Mouse (Mus musculus) thymus, postnatal 25 days (tissue): ENCODE data around the gene March6.

Source experiments
- DNase-seq: peaks from one replicate; pipeline ENCODE4 v3.0.0; 2022

The March6 gene

DNA sequence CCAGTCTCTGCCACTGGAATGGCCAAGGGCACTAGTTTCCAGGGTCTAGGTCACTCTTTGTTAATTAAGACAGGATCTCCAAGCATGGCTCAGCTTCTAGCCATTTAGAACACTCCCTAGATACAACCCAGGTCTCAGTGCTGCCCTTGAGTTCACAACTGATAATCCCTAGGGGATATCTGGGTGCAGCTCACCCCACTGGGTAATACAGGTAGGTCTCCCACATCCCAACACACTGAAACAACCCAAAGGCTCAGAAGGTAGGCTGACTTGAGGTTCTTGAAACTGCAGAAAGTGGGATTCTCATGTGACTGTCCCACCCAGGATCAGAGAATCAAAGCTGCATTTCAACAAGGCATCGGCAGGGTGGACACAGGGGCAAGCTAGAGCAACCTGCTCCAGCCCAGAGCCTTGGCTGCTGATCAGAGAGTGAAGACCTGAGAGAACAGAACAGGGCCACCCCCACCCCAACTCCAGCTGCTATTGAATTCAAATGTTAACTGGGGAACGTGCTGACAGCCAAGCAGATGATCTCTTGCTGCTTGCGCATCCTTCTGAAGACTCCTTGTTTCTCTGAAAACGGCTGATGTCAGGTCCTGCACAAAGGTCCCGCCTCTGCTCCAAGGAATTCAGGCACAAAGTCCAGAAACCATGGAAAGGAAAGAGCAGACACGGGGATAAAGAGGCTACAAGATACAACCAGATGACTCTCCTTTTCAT lies 116.5 kb downstream of the March6 start:
- no peak for DNase-seq

DNA sequence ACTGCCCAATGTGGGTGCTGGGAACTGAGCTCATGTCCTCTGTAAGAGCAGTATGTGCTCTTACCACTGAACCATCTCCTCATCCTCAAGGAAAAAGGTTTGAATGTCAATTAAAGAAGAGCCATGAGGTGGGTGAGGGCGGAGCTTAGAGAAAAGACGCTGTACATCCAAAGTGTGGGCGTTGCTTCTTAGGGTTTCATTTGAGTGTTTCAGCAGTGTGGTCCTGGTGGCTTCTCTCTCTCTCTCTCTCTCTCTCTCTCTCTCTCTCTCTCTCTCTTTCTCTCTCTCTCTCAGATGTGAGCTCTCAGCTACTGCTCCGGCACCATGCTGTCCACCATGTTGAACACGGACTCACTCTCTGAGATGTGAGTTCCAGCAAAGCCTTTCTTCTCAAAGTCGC lies 117.2 kb downstream of the March6 start:
- DNase-seq, result no peak

DNA sequence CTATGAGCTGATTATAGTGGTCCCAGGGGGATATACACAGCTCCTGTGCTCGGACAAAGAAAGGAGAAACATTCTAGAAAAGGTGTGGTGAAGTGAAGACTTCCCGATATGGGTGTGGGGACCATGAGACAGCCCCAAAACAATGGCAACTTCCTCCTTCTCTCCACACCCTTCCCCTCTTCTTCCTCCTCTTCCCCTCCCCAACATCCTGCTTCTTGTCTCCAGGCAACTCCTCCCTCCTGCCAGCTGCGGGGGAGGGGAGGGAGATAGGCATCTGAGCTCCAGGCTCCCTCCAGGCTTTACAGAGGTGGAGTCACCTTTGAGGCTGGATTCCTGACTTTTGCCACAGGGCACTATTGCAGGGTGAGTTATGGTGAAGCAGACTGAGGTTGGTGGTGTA lies 117.9 kb downstream of the March6 start:
- DNase-seq, result no peak

DNA sequence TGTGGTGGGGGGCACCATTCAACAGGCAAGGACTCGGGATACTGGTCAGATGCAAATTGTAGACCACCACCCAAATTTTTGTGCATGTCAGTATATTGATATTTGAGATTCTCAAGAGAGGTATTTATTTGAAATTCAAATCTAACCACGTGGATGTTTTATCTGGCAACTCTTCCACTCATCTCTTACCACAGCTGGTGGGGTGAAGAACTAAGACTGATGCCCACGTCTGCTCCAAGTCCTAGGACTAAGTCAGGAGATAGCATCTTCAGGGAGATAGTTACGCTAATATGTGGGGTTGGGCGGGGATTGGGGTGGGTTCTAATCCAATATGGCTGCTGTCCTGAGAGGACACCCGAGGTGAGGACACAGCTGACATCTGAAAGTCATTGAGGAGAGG lies 118.4 kb downstream of the March6 start:
- DNase-seq, result no peak

DNA sequence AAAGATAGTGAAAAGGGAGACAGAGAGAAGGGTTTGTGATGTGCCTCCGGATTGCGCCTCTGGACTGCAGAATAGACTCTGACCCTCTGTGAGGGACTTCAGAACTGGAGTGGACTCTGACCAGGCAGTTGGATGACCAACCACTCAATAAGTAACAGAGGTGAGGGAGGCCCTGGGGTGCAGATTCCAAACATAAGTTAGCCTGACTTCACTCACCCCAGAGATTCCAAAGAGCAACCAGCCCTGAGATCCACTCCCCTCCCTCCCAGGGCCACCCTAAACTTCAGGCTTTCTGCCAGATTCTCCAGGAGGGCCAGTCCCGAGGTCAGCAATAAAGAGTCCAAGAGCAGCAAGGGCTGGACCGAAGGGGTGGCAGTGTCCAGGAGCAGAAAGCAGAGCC lies 123.4 kb downstream of the March6 start:
- no peak for DNase-seq

DNA sequence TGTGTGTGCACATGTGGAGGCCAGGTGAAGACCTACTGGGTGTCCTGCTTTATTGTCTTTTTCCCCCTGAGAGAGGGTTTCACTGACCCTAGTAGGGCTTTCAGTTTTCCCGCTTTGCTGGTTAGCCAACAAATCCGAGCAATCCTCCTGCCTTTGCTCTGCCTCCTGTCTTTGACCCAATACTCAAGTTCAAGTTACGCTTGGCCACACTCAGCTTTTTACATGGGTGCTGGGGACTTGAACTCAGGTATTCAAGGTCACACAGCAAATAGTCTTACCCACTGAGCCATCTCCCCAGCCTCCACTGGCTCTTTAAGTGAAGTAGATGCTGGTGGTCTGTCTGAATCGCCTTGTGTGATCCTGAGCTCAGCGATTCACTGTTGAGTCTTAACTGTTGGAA lies 124.0 kb downstream of the March6 start:
- no peak for DNase-seq
